Mouse (Mus musculus) CH12F3 (cell line): ENCODE data around the gene Rab11fip4.

Experiments used
- in situ Hi-C: fragments of 300-500 bp; cut with MboI; formaldehyde crosslinking; loops from 2 replicates; pipeline ENCODE4 v1.14.3; 2020; ENCODE audit warnings: low sequenced_read_pairs

The Rab11fip4 gene

DNA sequence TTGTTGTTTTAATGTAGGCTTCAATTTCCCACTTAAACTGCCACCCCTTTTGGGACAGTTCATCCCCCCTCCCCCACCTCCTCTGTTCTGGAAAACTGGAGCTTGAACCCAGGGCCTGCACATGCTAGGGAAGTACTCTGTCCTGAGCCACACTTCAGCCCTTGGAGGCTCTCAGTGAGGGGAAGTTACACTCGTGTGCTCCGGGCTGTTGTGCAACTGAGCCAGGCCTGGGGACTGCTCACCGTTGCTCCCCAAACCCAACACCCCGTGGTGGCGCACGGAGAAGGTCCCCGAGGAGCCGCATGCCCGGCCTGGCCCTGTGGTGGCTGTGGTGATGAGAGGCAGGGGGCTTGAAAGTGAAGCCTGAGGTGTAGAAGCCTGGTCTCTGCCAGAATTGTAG, 61.2 kb downstream of the Rab11fip4 start:
- in situ Hi-C loops: no loop called here

DNA sequence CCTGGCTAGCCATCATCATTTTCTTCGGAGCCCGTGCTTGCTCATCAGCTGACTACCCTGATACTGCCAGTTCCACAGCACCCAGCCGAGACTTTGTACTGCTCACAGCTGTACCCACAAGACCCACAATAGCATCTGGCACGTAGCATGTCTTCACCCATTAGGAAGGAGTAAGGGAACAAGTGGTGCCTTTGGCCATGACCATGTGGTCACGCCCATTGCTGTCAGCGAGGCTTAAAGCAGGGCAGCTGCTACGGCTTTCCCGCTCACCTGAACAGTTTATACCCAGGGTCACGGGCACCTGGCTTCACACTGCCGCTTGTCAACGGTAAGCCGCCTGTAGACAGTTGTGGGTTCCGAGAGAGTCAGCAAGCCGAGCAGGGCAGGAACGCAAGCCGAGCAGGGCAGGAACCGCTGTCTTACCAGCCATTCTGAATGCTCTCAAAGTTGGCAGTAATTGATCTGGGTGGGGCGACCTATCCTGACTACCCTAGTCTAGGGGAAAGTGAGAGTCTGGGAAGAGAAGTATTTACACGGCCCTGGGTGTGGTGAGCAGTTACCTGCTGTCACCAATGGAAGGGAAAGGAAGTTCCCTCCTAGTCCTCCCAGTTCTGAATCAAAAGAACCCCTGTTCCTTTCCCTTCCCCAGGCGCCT, 62.0 kb downstream of the Rab11fip4 start:
- in situ Hi-C loops: no loop called here

DNA sequence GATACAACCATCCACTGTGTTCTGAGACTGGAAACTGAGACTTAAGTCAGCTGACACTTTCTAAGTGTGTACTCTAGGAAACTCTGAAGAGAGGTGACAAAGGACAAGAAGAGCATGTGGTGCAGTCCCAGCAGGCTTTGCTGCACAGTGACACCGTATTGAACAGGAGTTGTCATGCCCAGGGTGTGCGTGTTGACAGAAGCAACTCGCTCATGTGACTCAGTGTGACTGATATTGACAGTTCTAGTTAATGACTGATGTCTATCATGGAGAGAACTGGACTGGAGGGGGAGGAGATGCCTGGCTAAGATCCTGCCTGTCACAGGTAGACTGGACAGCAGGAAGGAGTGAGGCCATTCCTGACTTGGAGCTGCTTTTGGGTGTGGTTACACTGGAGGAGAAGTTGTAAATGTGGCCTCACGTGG, 63.4 kb downstream of the Rab11fip4 start:
- in situ Hi-C loops: no loop called here

DNA sequence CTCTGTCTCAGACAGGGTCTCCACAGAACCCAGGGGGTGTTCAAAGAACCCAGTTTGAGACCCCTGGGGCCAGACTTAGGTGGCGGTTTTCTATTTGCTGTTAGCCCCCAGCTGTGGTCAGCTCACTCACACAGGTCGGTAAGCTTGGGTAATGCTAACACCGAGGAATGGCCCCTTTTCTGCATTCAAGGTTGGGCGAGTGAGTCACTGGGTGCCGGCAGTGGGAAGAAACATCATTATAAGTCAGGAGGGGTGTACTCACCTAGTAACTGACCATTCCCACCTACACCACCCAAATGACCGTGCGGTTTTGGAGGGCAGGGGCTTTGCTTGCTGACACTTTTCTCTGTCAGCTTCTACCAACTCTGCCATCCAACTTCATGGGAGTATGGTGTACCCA, 64.6 kb downstream of the Rab11fip4 start:
- in situ Hi-C loops: no loop called here

DNA sequence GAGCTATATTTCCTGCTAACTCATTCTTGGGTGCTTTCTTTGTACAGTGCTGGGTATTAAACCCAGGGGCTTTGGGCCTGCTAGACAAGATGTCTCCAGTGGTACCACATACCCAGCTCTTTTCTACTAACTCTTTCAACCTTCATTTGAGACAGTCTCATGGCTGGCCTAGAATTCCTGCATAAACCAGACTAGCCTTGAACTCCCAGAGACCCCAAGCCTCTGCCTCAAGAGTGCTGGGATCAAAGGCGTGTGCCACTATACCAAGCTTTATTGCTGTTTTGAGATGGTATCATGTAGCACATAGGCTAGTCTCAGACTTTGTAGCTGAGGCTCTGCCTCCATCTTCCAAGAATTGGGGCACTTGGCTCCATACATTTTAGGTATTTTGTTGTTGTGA, 65.5 kb downstream of the Rab11fip4 start:
- in situ Hi-C loops: no loop called here

DNA sequence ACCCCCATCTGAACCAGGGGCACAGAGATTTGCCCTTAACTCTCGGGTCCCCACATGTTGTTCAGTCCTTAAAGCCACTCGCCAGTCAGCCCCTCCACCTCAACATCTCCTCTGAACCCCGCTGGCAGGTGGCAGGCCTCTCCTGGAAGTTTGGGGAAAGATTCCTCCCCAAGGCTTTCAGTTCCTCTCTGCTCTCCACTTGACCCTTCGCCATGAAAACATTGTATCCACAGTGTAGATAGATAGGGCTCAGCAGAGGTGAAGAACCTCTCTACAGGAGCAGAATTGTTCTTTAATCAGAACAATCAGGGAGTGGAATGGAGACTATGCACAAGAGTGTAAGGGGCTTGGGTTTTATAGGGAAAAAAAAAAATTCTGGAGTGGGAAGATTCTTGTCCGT, 66.0 kb downstream of the Rab11fip4 start:
- in situ Hi-C loops: no loop called here

DNA sequence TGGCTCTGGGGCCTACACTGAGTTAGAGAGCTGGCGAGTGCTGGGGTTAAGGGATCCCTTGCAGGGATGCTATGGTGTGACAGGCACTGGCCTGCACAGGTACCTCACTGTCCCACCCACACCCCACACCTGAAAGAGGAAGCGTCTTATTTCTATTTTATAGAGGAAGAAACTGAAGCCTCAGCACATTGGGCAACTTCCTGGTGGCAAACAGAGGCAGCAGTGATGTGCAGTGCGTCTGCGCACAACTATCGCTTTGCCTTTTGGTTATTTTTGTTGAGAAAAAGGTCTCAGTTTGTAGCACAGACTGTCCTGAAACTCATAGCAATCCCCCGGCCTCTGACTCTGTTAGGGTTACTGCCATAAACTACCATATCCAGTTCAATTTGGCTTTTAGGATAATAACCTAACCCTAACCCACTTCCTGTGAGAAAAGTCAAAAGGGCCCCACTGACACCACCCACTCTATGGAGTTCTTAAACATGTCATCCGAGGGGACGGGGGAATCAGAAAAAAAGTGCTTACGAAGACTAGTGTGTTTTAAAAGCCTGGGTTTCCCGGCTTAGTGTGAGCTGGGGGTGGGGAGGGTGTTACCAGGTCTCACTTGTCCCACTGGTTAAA, 67.3 kb downstream of the Rab11fip4 start:
- in situ Hi-C loops: no loop called here

DNA sequence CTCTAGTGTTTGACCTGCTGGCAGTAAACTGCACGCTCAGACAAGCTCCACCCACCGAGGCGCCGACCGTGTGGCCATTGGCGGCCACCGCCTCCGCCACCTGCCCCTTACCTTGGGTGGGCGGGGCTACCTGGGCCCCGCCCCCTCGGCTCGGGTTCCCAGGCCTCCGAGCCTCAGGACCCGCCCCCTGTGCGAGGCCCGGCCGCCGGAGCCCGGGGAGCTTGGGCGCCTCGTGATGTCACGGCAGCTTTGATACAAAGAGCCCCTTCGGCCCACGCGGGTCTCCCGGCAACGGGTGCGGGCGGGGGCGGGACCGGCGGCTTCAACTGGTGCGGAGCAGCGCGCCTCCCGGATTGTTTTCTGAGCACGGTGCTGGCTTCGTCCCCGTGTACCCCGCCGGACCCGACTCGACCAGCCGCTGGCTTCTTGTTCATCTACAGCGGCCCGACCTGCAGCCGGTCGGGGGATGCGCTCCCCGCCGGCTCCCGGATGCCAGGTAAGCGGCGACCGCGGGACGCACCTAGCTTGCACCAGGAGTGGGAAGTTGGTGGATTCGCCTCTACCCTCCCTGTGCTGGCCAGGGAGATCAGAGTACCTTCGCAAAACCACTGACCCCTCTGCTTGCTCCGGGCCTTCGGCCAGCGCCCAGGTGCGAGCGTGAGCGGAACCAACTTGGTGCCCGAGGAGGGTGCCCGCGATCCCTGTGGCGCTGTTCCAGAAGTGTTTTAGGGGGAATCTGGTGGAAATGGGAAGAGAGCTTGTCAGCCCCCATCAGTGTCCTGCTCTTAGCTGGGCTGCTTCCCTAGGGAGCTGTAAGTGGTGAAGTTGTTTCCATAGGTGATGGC, 69.6 kb downstream of the Rab11fip4 start:
- in situ Hi-C loops: no loop called here

DNA sequence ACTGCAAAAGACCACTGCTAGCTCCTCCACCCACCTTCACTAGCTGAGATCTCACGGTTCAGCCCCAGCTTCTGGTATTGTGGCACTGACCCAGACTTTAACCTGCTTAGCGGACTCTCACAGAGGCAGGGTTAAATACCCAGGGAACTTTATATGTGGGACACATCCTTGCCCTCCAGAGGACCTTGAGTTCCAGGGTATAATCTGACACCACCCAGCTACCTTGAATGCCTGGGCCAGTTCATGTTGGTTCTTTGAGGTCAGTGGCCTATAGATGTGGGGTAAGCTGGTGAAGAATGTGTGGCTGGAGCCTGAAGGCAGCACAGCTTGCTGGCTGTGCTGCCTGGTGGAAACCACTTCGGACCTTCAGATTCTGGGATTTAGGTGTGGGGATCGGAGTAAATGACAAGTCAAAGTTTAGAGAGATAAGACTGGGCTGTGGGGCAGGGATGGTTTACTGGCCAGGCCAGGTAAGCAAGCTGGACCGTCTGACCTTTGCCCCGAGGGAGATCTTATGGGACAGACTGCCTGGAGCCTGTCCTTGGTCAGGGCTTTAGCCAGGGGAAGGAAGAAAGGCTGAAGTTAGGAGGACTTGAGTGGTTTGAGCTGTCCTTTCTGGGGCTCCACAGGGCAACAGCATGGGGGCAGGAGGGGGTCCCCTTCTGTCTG, 71.0 kb downstream of the Rab11fip4 start:
- in situ Hi-C loops: no loop called here

DNA sequence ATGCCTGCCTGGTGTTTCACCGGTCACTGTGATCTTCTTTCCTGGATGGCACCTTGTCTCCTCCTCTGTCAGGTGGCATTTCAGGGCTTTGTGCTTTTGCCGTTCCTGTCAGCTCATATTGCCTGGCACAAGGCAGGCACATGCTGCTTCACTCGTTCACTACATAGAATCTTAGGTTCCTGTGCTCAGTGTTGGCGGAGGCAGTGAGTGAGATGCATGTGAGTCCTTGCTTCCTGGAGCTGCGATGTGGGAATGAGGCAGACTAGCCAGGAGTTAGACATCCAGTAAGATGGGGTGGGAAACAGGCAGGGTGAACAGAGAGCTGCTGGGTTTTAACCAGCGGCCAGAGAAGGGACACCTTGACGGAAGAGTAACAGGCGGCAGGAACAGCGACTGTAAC, 72.1 kb downstream of the Rab11fip4 start:
- in situ Hi-C loops: no loop called here

DNA sequence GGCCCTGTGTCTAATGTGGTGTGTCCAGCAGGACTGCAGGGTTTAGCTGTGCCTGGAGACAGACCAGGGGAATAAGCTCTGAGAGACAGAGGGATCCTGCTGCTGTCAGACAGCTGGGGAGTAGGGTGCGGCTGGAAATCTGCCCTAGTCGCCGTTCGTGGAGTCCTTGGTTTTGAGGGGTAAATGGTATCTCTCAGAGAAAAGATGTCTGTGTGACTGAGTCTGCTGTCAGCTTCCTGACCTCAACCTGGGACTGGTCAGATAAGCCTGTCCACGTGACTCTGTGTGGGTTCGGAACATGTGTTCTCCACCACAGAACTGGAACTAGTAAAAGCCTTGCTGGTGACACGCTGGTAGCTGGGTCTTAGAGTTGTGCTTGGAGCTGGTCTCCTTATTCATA, 72.6 kb downstream of the Rab11fip4 start:
- in situ Hi-C loops: no loop called here

DNA sequence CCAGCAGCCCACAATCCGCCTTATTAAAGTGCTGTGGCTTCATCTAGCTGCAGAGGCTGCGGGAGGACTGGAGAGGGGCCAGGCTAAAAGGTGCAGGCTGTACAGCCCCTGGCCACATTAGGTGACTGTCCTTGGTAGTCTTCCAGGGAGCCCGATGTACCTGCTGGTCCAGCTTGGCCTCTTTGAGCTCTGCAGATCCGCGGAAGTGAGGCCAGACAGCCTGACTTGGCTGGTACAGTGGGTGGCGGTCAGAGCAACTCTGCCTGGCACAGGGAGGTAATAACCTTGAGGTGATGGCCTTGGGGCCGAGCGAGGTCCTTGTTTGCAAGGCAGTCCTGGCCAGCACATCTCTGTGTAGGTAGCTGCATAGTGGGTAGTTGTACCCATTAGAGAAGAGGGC, 75.5 kb downstream of the Rab11fip4 start:
- in situ Hi-C loops: no loop called here

DNA sequence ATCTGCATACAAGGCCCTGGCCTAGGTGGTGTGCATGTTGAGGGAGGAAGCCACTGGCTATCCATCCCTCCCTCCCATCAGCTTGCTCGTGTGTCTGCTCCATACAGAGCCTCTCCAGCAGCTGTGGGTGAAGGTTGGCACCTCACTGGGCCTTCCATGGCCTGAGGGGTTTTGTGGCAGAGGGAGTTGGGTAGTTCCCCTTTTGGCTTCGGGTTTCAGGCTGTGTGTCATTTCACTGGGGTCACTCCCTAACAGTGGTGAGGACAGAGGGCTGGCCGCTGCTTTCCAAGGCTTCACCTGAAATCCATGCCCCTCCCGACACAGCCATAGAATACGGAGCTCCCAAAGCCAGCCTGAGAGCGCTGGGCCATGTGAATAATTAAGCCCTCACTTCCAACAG, 78.2 kb downstream of the Rab11fip4 start:
- in situ Hi-C loops: no loop called here

DNA sequence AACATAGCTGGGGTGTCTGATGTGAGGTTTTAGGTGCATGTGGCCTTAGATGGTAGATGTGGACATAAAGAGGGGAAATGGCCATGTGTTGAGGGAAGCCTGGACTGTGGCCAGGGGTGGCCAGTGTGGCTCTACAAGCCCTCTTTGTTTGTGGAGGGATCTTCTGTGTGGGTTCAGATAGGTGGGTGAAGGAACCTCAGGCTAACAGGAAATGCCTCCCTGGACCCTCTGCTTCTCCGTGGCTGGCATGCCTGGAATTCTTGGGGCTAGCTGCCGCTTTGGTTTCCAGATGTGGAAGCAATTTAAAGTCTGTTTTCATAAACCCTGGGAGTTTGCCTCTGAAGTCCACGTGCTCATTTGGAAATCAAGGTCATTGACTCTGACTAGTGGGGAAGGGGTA, 78.9 kb downstream of the Rab11fip4 start:
- in situ Hi-C loops: no loop called here

DNA sequence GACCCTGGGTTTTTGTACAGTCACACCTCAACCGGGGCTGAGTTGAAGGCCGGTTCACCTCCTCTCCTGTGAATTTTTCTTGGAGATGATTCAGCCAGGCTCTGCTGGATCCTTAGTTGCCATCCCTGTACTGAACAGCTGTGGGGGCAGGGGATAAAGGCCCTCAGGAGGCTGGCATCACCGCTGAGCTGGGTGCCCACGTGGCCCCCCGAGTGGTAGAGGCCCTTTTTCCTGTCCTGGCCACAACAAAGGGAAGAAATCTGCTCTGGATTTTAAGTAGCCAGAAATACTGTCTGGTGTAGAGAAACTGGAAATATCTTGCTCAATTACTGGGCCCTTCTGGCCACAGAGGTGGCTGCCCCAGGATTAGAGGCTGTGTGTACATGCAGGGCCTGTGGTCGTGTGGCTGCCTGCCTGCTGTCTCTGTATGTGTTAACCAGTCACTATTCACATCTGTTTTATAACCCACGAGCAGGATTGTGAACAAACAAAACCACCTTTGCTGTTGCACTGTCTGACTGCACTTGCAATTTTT, 79.5 kb downstream of the Rab11fip4 start:
- in situ Hi-C loops: no loop called here

DNA sequence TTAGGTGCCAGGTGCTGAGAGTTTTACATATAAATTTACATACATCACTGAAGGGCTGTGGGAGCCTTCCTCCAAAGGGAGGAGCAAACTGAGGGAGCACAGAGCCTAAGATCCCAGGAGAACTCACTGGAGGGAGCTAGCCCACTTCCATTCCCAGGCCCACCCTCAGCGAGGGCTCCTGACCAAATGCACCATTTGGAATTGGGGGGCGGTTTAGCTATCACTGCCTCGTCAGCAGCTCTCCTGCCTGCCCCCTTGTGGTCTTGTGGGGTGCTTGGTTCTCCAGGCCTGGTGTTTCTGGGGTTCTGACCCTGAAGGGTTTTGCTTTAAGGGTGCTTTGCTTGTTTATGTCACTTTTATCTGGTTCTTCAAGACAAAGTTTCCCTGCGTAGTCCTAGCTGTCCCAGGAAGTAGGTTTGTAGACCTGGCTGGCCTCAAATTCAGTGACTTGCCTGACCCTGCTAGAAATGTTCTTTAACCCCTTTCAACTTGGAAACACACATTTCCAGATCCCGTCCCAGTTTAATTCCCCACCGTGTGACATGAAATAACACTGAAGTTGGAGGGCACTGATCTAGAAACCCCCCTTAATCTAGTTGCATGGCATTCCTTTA, 80.8 kb downstream of the Rab11fip4 start:
- in situ Hi-C loops: no loop called here

DNA sequence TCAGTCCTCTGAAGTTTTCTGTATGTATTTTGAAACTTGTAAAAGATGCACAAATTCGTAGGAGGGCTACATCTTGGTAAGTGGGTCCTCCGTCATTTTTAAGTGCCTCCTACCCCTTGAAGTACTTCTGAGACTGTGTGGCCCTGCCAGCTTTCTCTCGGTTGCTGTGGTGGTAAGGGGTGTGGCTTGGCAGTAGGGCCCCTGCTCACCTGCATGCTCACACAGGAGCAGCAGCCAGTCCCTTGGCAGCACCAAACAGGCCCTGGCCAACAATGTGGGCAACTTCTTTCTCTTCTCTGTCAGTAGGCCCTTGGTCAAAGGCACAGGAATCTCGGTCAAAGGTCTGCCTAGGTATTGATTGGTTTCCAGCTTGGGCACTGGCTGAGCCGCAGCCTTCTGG, 82.1 kb downstream of the Rab11fip4 start:
- in situ Hi-C loops: no loop called here

DNA sequence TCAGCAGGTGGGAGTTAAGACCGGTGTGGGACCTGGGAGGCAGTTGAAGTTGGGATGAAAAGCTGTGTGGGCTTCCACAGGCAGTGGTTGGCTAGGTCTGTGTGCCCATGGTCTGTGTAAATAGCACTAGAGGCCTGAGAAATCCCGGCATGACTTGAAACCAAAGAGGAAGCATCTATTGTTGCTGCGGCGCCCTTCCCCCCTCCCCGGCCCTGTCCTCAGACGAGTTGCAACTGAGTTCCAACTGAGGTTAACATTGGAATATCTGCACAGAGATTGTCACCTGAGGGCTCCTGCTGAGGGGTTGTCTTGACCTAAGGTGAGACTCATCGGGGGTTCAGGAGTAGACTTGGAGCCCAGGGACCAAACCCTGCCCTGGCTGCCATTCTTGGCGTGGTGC, 82.7 kb downstream of the Rab11fip4 start:
- in situ Hi-C loops: no loop called here

DNA sequence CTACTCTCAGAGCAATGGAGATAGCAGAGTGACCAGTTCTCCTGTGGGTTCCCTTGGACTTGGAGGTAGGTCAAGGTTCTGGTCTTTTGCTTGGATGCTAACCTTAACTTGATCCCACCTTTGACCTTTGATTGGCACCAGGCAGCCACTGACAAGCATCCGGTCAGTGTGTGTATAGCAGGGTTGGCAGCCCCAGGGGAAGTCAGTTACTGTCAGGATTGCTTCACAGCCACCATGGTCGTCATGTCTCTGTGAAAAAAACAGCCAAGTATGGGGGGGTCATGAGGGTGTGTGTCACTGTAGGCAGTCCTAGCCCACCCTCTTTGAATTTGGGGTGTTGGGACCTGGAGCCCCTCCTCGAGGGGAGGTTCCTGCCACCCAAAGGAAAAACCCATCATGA, 83.2 kb downstream of the Rab11fip4 start:
- in situ Hi-C loops: no loop called here

DNA sequence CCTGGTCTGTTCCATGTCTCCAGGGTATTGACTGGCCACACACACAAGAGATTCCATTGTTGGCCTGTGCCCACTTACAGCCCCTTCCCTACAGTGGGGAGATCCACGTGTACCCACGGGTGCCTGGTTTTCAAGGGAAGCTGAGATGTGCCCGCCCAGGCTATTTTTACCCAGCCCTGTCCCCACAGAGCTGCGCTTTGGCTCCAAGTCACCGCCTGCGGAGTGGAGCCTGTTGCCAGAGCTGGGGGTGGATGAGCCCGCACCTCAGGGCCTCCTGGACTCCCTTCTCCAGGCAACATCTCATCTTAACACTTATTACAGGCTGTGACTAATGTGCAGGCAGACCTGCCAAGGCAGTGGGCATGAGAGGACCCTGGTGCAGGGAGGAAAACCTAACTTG, 83.6 kb downstream of the Rab11fip4 start:
- in situ Hi-C loops: no loop called here

DNA sequence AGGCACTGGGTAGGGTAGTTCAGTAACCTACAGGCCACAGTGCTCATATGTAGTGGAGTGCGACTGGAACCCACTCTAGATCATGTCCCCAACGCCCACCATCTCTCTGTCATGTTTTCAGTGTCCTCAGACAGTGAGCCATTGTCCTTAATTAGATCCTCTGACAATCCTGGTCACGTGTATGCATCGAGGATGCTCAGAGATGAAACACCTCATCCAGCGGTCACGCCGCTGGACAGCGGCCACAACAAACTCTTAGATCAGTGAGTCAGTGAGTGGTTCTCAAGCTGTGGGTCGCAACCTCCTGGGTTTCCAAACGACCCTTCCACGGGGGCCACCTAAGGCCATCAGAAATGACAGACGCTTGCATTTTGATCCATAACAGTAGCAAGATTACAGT, 84.3 kb downstream of the Rab11fip4 start:
- in situ Hi-C loops: no loop called here
